Mouse (Mus musculus) neural tube, embryonic 13.5 days (tissue): Measurements from ENCODE around the gene Vmn2r3. TPM values are rescaled to one million over a fixed set of nuclear protein-coding genes. Genes with fewer than 3 reads are reported as not detected.
"Not testable (repeated sequence)": the region's sequence is repeated elsewhere in the genome, so short reads cannot be mapped to it uniquely, and the experiment has no call there.

Experiments used
- ATAC-seq: fragments of 200-750 bp; cut with Nextera tagmentation; 2 replicates; pipeline ENCODE4 v1.8.0; 2017; ENCODE audit warnings: low read depth, mild to moderate bottlenecking, moderate TSS enrichment, moderate library complexity
- H3K27ac ChIP-seq: fragments of 300-500 bp; sonication (generic); replicated peaks from 2 replicates; pipeline ENCODE4 v1.5.1; 2015; ENCODE audit warnings: moderate library complexity, mild to moderate bottlenecking, inconsistent platforms
- H3K27me3 ChIP-seq: fragments of 300-500 bp; sonication (generic); 2 replicates; pipeline ENCODE4 v1.6.1; 2015; ENCODE audit warnings: mild to moderate bottlenecking, inconsistent platforms
- H3K36me3 ChIP-seq: fragments of 300-500 bp; sonication (generic); 2 replicates; pipeline ENCODE4 v1.6.1; 2015; ENCODE audit warnings: mild to moderate bottlenecking, inconsistent platforms
- H3K4me1 ChIP-seq: fragments of 300-500 bp; sonication (generic); replicated peaks from 2 replicates; pipeline ENCODE4 v1.6.1; 2015; ENCODE audit warnings: inconsistent platforms
- H3K4me2 ChIP-seq: fragments of 300-500 bp; sonication (generic); 2 replicates; pipeline ENCODE4 v1.6.1; 2015; ENCODE audit warnings: inconsistent platforms, mild to moderate bottlenecking, moderate library complexity
- H3K4me3 ChIP-seq: fragments of 300-500 bp; sonication (generic); 2 replicates; pipeline ENCODE4 v1.5.1; 2015; ENCODE audit warnings: mild to moderate bottlenecking, inconsistent platforms
- H3K9ac ChIP-seq: fragments of 300-500 bp; sonication (generic); 2 replicates; pipeline ENCODE4 v1.6.1; 2015; ENCODE audit warnings: moderate library complexity, mild to moderate bottlenecking, inconsistent platforms
- H3K9me3 ChIP-seq: fragments of 300-500 bp; sonication (generic); 2 replicates; pipeline ENCODE4 v1.6.1; 2016; ENCODE audit warnings: inconsistent platforms
- WGBS: fragments of 180-500 bp; shearing (Covaris S2); methylation state at CpG from one replicate; pipeline ENCODE4 v1.1.7; 2015; 5-methylcytosine and 5-hydroxymethylcytosine counted together
- polyA plus RNA-seq: library from polyadenylated mRNA; unstranded; fragments of >200 nt; fragmentation: Nextera tagmentation; extraction: Ambion mirVana; gene quantifications from 2 replicates; pipeline ENCODE4 v1.2.1, GENCODE M21; 2015

Gene Vmn2r3
- polyA plus RNA-seq: not detected in 2 replicates

DNA sequence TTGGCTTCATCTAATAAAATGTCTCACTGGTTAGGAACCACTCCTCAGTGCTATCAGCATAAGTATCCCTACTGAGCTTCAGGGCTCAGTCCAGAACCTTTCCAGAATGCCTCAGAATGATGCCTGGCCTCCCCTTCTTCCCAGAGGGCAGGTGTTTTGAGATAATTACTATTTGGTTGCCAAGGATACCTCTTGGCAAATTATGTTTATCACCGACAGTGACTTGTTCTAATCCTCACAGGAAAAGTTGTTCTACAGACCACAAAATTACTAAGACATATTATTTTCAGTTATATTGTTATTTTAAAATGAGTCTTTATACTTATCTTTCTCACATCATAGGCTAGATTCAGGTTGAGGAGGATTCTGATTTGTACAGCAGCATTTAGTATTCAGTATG lies at the start of gene Vmn2r3:
Gene Vmn2r3, minus strand, starts transcription at position 101 of the 400 bp plus-strand sequence.
- Histone ChIP-seq H3K4me2 (no peak within 1 kb of the TSS), H3K9ac (no peak within 1 kb of the TSS), H3K27me3 (no peaks in the 10 kb centered on the region), H3K9me3 (no peaks in the 10 kb centered on the region), H3K4me3 (no peak within 1 kb of the TSS), H3K4me1 (no peaks in the 10 kb centered on the region), H3K27ac (no peak within 1 kb of the TSS), H3K36me3 (no peaks in the 10 kb centered on the region)
- no peak for ATAC-seq
- 57% methylated on average over 1 of the region's 1 CpGs for WGBS

DNA sequence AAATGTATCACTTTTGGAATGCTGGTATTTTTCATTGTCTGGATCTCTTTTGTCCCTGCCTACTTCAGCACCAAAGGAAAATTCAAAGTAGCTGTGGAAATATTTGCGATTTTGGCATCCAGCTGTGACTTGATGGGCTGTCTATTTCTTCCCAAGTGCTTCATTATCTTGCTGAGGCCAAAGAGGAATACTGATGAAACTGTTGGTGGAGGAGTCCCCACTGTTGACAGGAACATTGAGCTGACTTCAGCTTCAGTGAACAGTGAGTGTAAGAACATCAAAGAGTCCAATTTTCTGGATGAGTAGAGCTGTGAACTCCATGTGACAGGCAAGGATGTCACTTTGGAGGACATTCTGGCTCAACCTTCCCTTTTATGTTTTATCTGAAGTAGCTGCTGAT lies 43.0 kb upstream of the Vmn2r3 start:
- no peaks in the 10 kb centered on the region for H3K9me3 ChIP-seq
- H3K4me2 ChIP-seq: no peak overlapping the region
- H3K36me3 ChIP-seq: no peaks in the 10 kb centered on the region
- H3K27me3 ChIP-seq: no peaks in the 10 kb centered on the region
- H3K27ac ChIP-seq: no peak overlapping the region
- H3K9ac ChIP-seq: no peak overlapping the region
- WGBS: 55% methylated on average over 1 of the region's 1 CpGs
- no peak overlapping the region for H3K4me3 ChIP-seq
- ATAC-seq: no peak
- no peaks in the 10 kb centered on the region for H3K4me1 ChIP-seq

DNA sequence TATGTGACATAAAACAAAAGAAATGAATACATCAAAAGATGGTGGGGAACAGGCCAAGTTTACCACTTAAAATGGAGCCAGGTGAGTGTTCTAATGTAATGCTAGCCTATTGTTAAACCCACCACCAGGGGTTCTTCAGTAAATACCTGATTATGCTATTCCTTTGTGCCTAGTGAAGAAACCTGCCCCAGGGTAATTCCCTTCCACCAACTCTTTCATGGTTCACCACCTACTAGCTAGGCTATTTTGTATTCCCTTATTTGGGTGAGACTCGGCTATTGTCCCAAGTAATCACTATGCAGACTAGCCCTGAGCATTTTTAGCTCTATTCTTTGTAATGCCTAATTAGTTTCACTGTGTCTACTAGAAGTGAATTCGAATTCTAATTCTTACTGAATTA lies 32.3 kb upstream of the Vmn2r3 start:
- Histone ChIP-seq H3K27me3 (no peaks in the 10 kb centered on the region), H3K27ac (no peak overlapping the region), H3K9me3 (no peaks in the 10 kb centered on the region), H3K9ac (no peak overlapping the region), H3K4me1 (no peaks in the 10 kb centered on the region), H3K4me3 (no peak overlapping the region), H3K36me3 (no peaks in the 10 kb centered on the region), H3K4me2 (no peak overlapping the region)
- 60% methylated on average over 2 of the region's 2 CpGs for WGBS
- ATAC-seq: no peak

DNA sequence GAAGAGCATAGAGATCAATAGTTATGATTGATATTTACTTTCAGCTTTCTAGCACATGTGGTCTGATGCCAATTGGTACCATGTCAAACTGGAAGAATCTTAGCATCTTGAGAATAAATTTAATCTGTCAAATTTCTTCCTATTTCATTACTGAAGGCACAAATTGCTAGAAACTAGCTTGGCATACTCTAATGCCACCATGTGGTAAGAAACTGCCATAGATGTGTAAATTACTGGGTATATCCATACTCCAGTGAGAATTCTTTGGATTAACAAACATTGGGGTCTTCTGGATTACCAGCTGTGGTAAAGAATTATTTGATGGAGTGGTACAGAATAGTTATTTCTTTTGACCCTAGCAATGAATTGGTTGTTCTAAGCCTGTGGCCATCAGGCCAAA lies 17.3 kb upstream of the Vmn2r3 start:
- H3K4me3 ChIP-seq: no peak overlapping the region
- H3K9ac ChIP-seq: no peak overlapping the region
- ATAC-seq: no peak
- no peaks in the 10 kb centered on the region for H3K36me3 ChIP-seq
- H3K4me2 ChIP-seq: no peak overlapping the region
- no peaks in the 10 kb centered on the region for H3K4me1 ChIP-seq
- H3K9me3 ChIP-seq: no peaks in the 10 kb centered on the region
- H3K27me3 ChIP-seq: no peaks in the 10 kb centered on the region
- H3K27ac ChIP-seq: no peak overlapping the region

DNA sequence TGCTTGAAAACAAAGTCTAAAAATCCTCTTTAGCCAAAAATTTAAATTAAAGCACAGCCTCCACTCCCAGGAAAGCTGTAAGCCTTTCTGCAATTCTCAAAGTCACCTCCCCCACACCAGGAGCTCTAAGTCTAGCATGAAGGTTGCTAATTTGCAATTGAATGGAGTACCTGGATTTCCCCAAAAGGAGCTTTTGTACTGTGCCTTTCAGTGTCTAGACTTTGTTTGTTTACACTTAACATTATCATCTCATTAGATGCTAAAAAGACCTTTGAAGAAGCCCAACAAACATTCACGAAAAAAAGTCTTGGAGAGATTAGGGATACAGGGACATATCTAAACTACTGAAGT lies 23.8 kb downstream of the Vmn2r3 start:
- no peak overlapping the region for H3K9ac ChIP-seq
- H3K36me3 ChIP-seq: no peaks in the 10 kb centered on the region
- WGBS: 18% methylated on average over 1 of the region's 1 CpGs
- H3K9me3 ChIP-seq: no peaks in the 10 kb centered on the region
- no peak for ATAC-seq
- no peak overlapping the region for H3K4me2 ChIP-seq
- no peaks in the 10 kb centered on the region for H3K4me1 ChIP-seq
- H3K4me3 ChIP-seq: no peak overlapping the region
- H3K27me3 ChIP-seq: no peaks in the 10 kb centered on the region
- H3K27ac ChIP-seq: no peak overlapping the region

DNA sequence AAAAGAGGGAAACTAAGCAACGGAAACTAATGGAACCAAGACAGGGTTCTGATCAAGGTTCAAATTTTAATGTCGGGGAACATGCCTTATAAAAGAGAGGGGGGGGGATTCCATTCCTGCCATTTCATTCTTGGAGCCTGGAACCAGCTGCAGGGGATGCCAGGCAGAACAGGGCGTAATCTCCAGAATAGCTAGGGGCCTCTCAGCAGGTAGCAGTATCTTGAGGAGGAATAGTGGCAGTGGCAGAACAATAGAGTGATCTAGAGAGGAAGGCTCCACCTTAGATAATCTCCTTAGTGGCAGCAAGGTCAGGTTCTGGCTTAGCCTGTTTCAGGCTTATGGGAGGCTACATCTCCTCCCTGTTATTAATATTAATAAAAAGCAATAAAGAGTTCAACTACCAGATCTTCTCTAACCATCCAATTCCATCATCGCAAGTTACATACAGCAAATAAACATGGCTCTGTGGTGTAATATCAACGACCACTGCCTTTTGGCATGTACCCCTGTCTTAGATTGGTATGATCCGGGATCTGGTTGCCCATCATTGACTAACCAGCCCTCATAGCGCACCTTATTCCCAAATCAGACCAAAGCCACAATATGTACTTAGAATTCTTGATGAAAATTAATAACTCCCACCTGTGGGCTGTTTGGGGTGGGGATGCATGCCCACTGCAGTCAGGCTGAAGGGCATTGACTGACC lies 24.3 kb downstream of the Vmn2r3 start:
- not testable (repeated sequence) for H3K36me3 ChIP-seq, H3K27ac ChIP-seq, H3K4me3 ChIP-seq, H3K4me1 ChIP-seq, H3K4me2 ChIP-seq, H3K27me3 ChIP-seq, ATAC-seq, H3K9ac ChIP-seq, H3K9me3 ChIP-seq
- 29% methylated on average over 7 of the region's 7 CpGs for WGBS

DNA sequence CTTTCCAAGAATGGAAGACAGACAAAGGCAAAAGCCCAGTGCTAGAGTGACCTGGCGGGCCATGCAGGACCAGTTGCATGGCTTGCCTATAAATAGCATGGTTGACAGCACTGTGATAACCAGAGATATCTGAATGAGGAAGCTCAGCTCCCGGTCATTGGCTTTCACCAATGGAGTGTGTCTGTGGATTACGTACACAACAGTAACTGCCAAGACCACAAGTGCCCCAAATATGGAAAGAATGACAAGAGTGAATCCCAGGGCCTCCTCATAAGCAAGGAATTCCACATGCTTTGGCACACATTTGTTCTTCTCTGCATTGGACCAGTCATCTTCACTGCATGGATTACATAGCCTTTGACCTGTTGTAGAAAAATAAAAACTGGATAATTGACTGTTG lies 29.9 kb downstream of the Vmn2r3 start:
- H3K9ac ChIP-seq: no peak overlapping the region
- H3K4me3 ChIP-seq: no peak overlapping the region
- H3K4me2 ChIP-seq: no peak overlapping the region
- no peaks in the 10 kb centered on the region for H3K36me3 ChIP-seq
- H3K9me3 ChIP-seq: no peaks in the 10 kb centered on the region
- 93% methylated on average over 3 of the region's 3 CpGs for WGBS
- H3K27ac ChIP-seq: no peak overlapping the region
- H3K27me3 ChIP-seq: no peaks in the 10 kb centered on the region
- H3K4me1 ChIP-seq: no peaks in the 10 kb centered on the region
- ATAC-seq: no peak

DNA sequence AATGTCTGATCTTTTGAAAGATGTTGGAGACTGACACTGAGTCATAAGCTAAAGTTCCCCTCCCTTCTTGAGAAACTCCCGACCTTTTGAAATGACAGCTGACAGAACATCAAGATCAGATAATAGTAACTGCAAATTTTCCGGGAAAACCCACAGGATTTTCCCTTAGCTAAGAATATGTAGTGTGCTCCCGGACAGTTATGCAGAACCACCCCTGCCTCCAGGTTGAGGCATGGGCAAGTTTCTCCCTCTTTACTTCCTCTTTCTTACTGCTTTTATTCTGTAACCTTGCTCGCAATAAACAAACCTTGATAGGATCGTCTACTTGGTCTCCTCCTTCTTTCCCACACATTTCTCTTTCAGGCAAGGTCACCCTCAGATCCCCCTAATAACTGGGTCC lies 37.9 kb downstream of the Vmn2r3 start:
- H3K4me3 ChIP-seq: no peak overlapping the region
- 89% methylated on average over 5 of the region's 5 CpGs for WGBS
- no peaks in the 10 kb centered on the region for H3K27me3 ChIP-seq
- no peaks in the 10 kb centered on the region for H3K36me3 ChIP-seq
- no peak for ATAC-seq
- no peaks in the 10 kb centered on the region for H3K9me3 ChIP-seq
- H3K9ac ChIP-seq: no peak overlapping the region
- no peaks in the 10 kb centered on the region for H3K4me1 ChIP-seq
- H3K4me2 ChIP-seq: no peak overlapping the region
- no peak overlapping the region for H3K27ac ChIP-seq

DNA sequence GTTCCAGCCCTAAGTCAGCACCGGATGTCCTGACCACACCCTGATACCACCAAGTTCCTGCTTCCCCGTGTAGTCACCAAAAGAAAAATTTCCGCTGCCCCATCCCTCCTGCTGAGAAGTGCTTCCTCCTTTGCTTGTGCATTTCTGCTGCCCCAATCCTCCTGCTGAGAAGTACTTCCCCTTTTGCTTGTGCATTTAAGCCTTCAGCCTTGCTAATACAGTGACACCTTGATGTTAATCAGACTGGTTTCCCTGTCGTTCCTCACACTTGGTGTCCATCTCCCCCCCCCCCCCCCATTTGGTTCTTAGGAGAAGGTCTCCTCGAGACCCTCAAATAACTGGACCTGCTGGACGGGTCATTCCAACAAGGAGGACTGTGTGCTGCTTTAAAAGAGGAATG lies 39.0 kb downstream of the Vmn2r3 start:
- H3K4me2 ChIP-seq, H3K36me3 ChIP-seq, H3K27me3 ChIP-seq, H3K9ac ChIP-seq, H3K9me3 ChIP-seq, ATAC-seq, H3K27ac ChIP-seq, H3K4me3 ChIP-seq, H3K4me1 ChIP-seq: not testable (repeated sequence)
- WGBS: 89% methylated on average over 6 of the region's 6 CpGs

DNA sequence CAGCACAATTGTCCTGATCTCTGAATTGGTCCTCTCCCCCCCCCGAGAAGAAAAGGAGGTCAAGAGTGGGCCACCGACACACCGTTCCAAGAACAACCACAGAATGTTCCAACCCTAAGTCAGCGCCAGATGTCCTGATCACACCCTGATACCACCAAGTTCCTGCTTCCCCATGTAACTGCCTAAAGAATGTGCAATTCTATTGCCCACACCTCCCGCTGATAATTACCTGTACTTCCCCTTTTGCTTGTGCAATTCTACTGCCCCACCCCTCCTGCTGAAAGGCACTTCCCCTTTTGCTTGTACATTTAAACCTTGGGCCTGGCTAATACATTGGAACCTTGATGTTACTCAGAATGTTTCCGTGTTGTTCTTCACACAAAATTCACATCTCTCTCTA lies 54.0 kb downstream of the Vmn2r3 start:
- H3K4me3 ChIP-seq, H3K4me1 ChIP-seq, H3K27ac ChIP-seq, H3K27me3 ChIP-seq, H3K4me2 ChIP-seq, H3K36me3 ChIP-seq, ATAC-seq, H3K9ac ChIP-seq, H3K9me3 ChIP-seq: not testable (repeated sequence)
- 88% methylated on average over 6 of the region's 6 CpGs for whole genome bisulfite sequencing

DNA sequence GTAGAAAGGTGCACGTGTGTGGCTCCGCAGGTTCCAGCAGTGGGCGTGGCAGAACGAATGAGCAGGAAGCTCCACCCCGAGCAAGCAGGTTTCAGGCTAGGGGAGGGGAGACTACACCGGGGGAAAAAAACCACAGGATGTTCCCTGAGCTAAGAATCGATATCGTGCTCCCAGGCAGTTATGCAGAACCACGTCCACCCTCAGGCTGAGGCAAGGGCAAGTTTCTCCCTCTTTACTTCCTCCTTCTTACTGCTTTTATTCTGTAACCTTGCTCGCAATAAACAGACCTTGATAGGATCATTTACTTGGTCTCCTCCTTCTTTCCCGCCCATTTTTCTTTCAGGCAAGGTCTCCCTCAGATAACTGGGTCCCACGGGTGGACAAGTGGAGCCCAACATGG lies 55.9 kb downstream of the Vmn2r3 start:
- 85% methylated on average over 10 of the region's 12 CpGs for WGBS

DNA sequence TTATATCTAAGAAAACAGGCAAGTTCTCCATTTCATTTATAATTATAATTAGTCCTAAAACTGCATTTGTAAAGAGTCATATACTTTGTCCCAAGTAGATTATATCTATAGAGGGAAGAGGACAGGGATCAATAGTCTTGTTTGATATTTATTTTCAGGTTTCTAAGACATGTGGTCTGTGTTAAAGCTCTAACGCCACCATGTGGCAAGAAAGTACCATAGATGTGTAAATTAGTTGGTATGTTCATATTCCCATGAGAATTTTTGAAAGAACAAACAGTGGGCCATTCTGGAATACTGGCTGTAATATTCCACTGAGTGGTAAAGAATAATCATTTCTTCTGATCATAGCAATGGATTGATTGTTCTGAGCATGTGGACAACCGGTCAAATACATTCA lies 62.3 kb downstream of the Vmn2r3 start:
- 56% methylated on average over 2 of the region's 2 CpGs for WGBS
- no peaks in the 10 kb centered on the region for H3K4me1 ChIP-seq
- H3K4me2 ChIP-seq: no peak overlapping the region
- no peak overlapping the region for H3K4me3 ChIP-seq
- no peaks in the 10 kb centered on the region for H3K9me3 ChIP-seq
- no peak overlapping the region for H3K27ac ChIP-seq
- no peaks in the 10 kb centered on the region for H3K27me3 ChIP-seq
- no peak for ATAC-seq
- H3K9ac ChIP-seq: no peak overlapping the region
- H3K36me3 ChIP-seq: no peaks in the 10 kb centered on the region

More for the DNA sequence above, 55.9 kb downstream of the Vmn2r3 start:
- not testable (repeated sequence) for H3K9ac ChIP-seq, H3K27me3 ChIP-seq, H3K4me2 ChIP-seq, H3K9me3 ChIP-seq, H3K4me1 ChIP-seq, ATAC-seq, H3K4me3 ChIP-seq, H3K36me3 ChIP-seq, H3K27ac ChIP-seq
